Mouse (Mus musculus) megakaryocyte, embryonic 14.5 days (primary cell): ENCODE results near the gene Gm28042.

ENCODE experiments used
- FLI1 ChIP-seq: IDR thresholded peaks from 2 replicates; pipeline ENCODE4 v1.6.1; 2012; ENCODE audit warnings: low read length, inconsistent platforms, mixed read lengths
- GATA1 ChIP-seq: IDR thresholded peaks from 3 replicates; pipeline ENCODE4 v1.6.1; 2012; ENCODE audit warnings: mixed read lengths, low read length, inconsistent platforms, borderline replicate concordance

DNA sequence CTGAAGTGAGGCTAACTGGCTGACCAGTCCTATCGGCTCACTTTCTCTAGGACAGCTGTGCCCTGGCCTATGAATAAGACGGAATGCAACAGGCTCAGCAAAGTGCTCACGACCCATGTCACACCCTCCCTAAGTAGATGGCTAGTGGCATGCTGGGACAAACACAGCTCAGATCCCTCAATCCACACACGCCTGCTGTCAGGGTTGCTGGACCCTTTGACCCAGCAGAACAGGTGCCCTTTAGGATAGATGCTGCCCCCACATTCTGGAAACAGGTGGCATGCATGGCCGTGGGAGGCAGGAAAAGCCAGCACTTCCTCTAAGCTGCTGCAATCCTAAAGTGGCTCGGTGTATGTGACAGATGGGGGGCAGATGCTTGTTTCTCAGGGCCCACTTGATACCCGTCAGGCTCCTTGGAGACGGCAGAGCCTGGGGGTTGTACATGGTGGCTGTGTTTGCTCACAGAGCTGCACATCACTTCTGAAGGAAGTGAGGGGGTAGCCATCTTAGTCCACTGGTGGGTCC, 42.2 kb downstream of the Gm28042 start:
- no peak for TF ChIP-seq GATA1
- no peak for TF ChIP-seq FLI1
